In genomic region chr11:61597471-61597870, GRCm38 (mm10) we compare ENCODE assay signal across 17 mouse cellular contexts. TPM values are rescaled to one million over a fixed set of nuclear protein-coding genes. Genes with fewer than 3 reads are reported as not detected.
DNase-seq lines count a peak whose midpoint lies in the region; TF ChIP-seq lines count a peak whose summit lies in the region.
"Had no signal": no experiment of that assay in that cellular context is flagged by ENCODE, and none has a peak within 500 bp of the region (broad histone marks: within the 10 kb centered on the region; RNA-seq: fewer than 3 reads in every experiment).

No protein-coding gene starts in this region.

- peak overlapping the region; percentile 66; the same call in 1 of the 2 replicates for H3K27ac ChIP-seq in brown adipose tissue, adult 24 weeks (replicated peaks; ENCODE audit: low read depth, low read length)
- H3K27ac ChIP-seq: forebrain, embryonic 13.5 days; hindbrain, embryonic 14.5 days; kidney, postnatal 0 days; midbrain, embryonic 12.5 days had no signal

- H3K79me3 ChIP-seq in C2C12 (ENCODE audit: low read depth): no peaks in the 10 kb centered on the region

- H3K36me3 ChIP-seq in C2C12 (ENCODE audit: control insufficient read depth, insufficient read depth): no peaks in the 10 kb centered on the region
- H3K36me3 ChIP-seq: midbrain, embryonic 12.5 days had no signal

- H3K4me1 ChIP-seq in brown adipose tissue, adult 24 weeks (ENCODE audit: control insufficient read depth, insufficient read depth, insufficient read length, low read length): peaks cover 18% of the 10 kb centered on the region
- H3K4me1 ChIP-seq: forebrain, embryonic 13.5 days; midbrain, embryonic 12.5 days had no signal

- peak; percentile 24 for DNase-seq in gastrocnemius, postnatal 14 days
- DNase-seq in gastrocnemius, postnatal 10 days: no peak
- DNase-seq in 3134 (ENCODE audit: extremely low read depth, insufficient read length, low spot score): peak; percentile 83
- no peak for DNase-seq in heart, postnatal 14 days
- no peak for DNase-seq in retina, embryonic 14.5 days (ENCODE audit: low spot score)
- DNase-seq: cerebellum, adult 9-10 months; heart, postnatal 10 days; layer of hippocampus, postnatal 36 days; lung, postnatal 4 days; right cerebral cortex, postnatal 14 days; thymus, postnatal 25 days had no signal

- H3ac ChIP-seq in C2C12 (ENCODE audit: control insufficient read depth, insufficient read length, low read depth): no peak overlapping the region

- no peak overlapping the region for H3K4me3 ChIP-seq in C2C12 (ENCODE audit: insufficient read depth, poor library complexity, severe bottlenecking)
- no peak overlapping the region for H3K4me3 ChIP-seq in brown adipose tissue, adult 24 weeks (ENCODE audit: insufficient read depth, low read depth, low read length)
- H3K4me3 ChIP-seq: forebrain, embryonic 13.5 days; midbrain, embryonic 12.5 days had no signal

- no peaks in the 10 kb centered on the region for H3K79me2 ChIP-seq in C2C12 (ENCODE audit: control insufficient read depth, insufficient read depth)

- intact Hi-C loops in gastrocnemius, postnatal 14 days (cut with DNase I; ENCODE audit: low total_unique reads): no loop called here
- intact Hi-C loops in heart, postnatal 14 days (cut with DNase I): no loop called here

- no peak for TF ChIP-seq CTCF in C2C12 (IDR thresholded peaks at IDR 0.05; ENCODE audit: control insufficient read depth, insufficient read depth, insufficient read length)

- H3K27me3 ChIP-seq in C2C12 (ENCODE audit: control insufficient read depth, insufficient read depth, insufficient read length): no peaks in the 10 kb centered on the region
- H3K27me3 ChIP-seq: forebrain, embryonic 13.5 days; midbrain, embryonic 12.5 days had no signal

TF ChIP-seq in C2C12, 6 proteins besides CTCF, POLR2A, EP300 and RAD21:
- TF ChIP-seq FOSL1 (IDR thresholded peaks at IDR 0.05; ENCODE audit: insufficient read depth, low read length, poor library complexity, severe bottlenecking): peak; percentile 83
- TF ChIP-seq MYOG (IDR thresholded peaks at IDR 0.05; ENCODE audit: control insufficient read depth, extremely low read depth, insufficient read length): no peak
- peak; percentile 58 for TF ChIP-seq MAX (IDR thresholded peaks at IDR 0.05)
- peak; percentile 80 for TF ChIP-seq CEBPB (IDR thresholded peaks at IDR 0.05; ENCODE audit: low read depth)
- no peak for TF ChIP-seq USF1 (IDR thresholded peaks at IDR 0.05; ENCODE audit: low read depth)
- no peak for TF ChIP-seq MYOD1 (IDR thresholded peaks at IDR 0.05; ENCODE audit: control insufficient read depth, insufficient read length, low read depth)

RNA-seq across cellular contexts. Expression of gene Epn2, which starts 18.0 kb away (rescaled TPM):
- 10 to 100 TPM; 19.4 to 24.8 TPM for total RNA-seq in gastrocnemius, postnatal 14 days (2021)
- 10 to 100 TPM; 25.0 to 29.2 TPM for total RNA-seq in gastrocnemius, postnatal 10 days (2021)
- polyA plus RNA-seq in C2C12 (2012; fragmentation: generic; extraction: Trizol): 21.1 TPM
- 20.2 and 29.1 TPM in 2 replicates for polyA plus RNA-seq in brown adipose tissue, adult 24 weeks (2012; ENCODE audit: insufficient read depth, insufficient read length, missing spikeins)
- total RNA-seq in heart, postnatal 14 days (2021): 10 to 100 TPM; 23.4 to 29.8 TPM

RNA-seq across cellular contexts. Expression of gene Grap, which starts 55.6 kb away (rescaled TPM):
- 1 to 10 TPM; 7.0 to 9.9 TPM for total RNA-seq in gastrocnemius, postnatal 14 days (2021)
- 1 to 10 TPM; 7.0 to 8.0 TPM for total RNA-seq in gastrocnemius, postnatal 10 days (2021)
- 0.14 TPM for polyA plus RNA-seq in C2C12 (2012; fragmentation: generic; extraction: Trizol)
- 5.8 and 8.6 TPM in 2 replicates for polyA plus RNA-seq in brown adipose tissue, adult 24 weeks (2012; ENCODE audit: insufficient read depth, insufficient read length, missing spikeins)
- 10 to 100 TPM; 13.9 to 15.4 TPM for total RNA-seq in heart, postnatal 14 days (2021)

Comparison
In these comparisons a context has a peak if more than half of its experiments do, and no peak if none do; other contexts are left out.
1. DNase-seq: peak in gastrocnemius, postnatal 14 days (single experiment) and 3134 (single experiment); none in gastrocnemius, postnatal 10 days (single experiment), heart, postnatal 14 days (0 of 2) and retina, embryonic 14.5 days (single experiment).